In the genomic region with DNA sequence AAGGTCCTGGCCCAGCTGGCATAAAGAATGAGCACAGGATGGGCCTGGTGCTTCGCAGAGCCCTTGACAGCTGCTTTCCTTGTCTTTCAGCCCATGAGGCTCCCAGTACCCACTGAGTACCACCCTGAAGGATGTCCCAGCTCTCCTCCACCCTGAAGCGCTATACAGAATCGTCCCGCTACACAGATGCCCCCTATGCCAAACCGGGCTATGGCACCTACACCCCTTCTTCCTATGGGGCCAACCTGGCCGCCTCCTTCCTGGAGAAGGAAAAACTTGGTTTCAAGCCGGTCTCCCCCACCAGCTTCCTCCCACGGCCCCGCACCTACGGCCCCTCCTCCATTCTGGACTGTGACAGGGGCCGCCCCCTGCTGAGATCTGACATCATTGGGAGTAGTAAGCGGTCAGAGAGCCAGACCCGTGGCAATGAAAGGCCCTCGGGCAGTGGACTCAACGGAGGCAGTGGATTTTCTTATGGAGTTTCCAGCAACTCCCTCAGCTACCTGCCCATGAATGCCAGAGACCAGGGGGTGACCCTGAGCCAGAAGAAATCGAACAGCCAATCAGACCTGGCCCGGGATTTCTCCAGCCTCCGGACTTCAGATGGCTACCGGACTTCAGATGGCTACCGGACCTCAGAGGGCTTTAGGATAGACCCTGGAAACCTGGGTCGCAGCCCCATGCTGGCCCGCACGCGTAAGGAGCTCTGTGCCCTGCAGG, we compare ENCODE assay signal across 23 mouse cellular contexts. TPM values are rescaled to one million over a fixed set of nuclear protein-coding genes. Genes with fewer than 3 reads are reported as not detected.
DNase-seq lines count a peak whose midpoint lies in the region; ATAC-seq and TF ChIP-seq lines count a peak whose summit lies in the region.
"Had no signal": no experiment of that assay in that cellular context is flagged by ENCODE, and none has a peak within 500 bp of the region (broad histone marks: within the 10 kb centered on the region; RNA-seq: fewer than 3 reads in every experiment).

No protein-coding gene starts in this region.

- peak; percentile 93 for DNase-seq in heart, adult 11 months
- DNase-seq in heart, adult 8-10 months (ENCODE audit: low spot score): no peak
- DNase-seq in testis, postnatal 14 days (ENCODE audit: low spot score): no peak
- peak; percentile 55 for DNase-seq in kidney, adult 9 months
- DNase-seq in MN1 (ENCODE audit: low spot score): no peak
- no peak for DNase-seq in liver, postnatal 0 days
- DNase-seq: adrenal gland, postnatal 14 days; embryo, embryonic 11 days; forebrain, postnatal 0 days; gastrocnemius, postnatal 14 days; heart, postnatal 14 days; liver, embryonic 13.5 days; thymus, postnatal 36 days had no signal

- peaks cover 11% of the 10 kb centered on the region for H3K4me1 ChIP-seq in testis, adult 2 months (ENCODE audit: control insufficient read depth, insufficient read depth, low read length)
- peaks cover 5% of the 10 kb centered on the region for H3K4me1 ChIP-seq in liver, postnatal 0 days (ENCODE audit: insufficient read depth)

- no peaks in the 10 kb centered on the region for H3K27me3 ChIP-seq in testis, adult 2 months (ENCODE audit: control insufficient read depth, insufficient read depth, low read length)
- H3K27me3 ChIP-seq in liver, postnatal 0 days (ENCODE audit: insufficient read depth, low read length): no peaks in the 10 kb centered on the region

- H3K9ac ChIP-seq in liver, postnatal 0 days (replicated peaks): no peak overlapping the region
- H3K9ac ChIP-seq: forebrain, postnatal 0 days; liver, embryonic 13.5 days had no signal

- peak; percentile 18 for TF ChIP-seq POLR2A in testis, adult 2 months (IDR thresholded peaks at IDR 0.05; ENCODE audit: control insufficient read depth, low read depth, low read length)

- H3K4me3 ChIP-seq in testis, adult 2 months (ENCODE audit: control insufficient read depth, low read depth, low read length): peak overlapping the region; percentile 9; the same call in 1 of the 2 replicates
- no peak overlapping the region for H3K4me3 ChIP-seq in liver, postnatal 0 days (ENCODE audit: low read depth, low read length)
- H3K4me3 ChIP-seq: layer of hippocampus, adult 2 months; left cerebral cortex, adult 2 months; liver, embryonic 13.5 days; megakaryocyte, embryonic 14.5 days had no signal

- no peak for TF ChIP-seq EP300 in liver, postnatal 0 days (IDR thresholded peaks at IDR 0.05; ENCODE audit: low read depth)

- H3K27ac ChIP-seq in testis, adult 2 months (ENCODE audit: control insufficient read depth, insufficient read depth, low read depth, low read length): no peak overlapping the region
- H3K27ac ChIP-seq in liver, postnatal 0 days (ENCODE audit: low read depth): no peak overlapping the region
- H3K27ac ChIP-seq: left cerebral cortex, adult 2 months; liver, embryonic 13.5 days had no signal

- H3K9me3 ChIP-seq in liver, postnatal 0 days (ENCODE audit: low read length): no peaks in the 10 kb centered on the region
- H3K9me3 ChIP-seq: liver, embryonic 13.5 days; megakaryocyte, embryonic 14.5 days had no signal

- 77% methylated on average over 24 of the region's 24 CpGs for WGBS in liver, postnatal 0 days (ENCODE audit: insufficient replicate concordance)

- H3K36me3 ChIP-seq in testis, adult 2 months (ENCODE audit: control insufficient read depth, insufficient read depth, low read length): no peaks in the 10 kb centered on the region
- H3K36me3 ChIP-seq in liver, postnatal 0 days (replicated peaks; ENCODE audit: insufficient read depth, low read length): no peaks in the 10 kb centered on the region
- H3K36me3 ChIP-seq: liver, embryonic 13.5 days had no signal

- no peak overlapping the region for H3K4me2 ChIP-seq in liver, postnatal 0 days (ENCODE audit: low read depth, low read length)
- H3K4me2 ChIP-seq: liver, embryonic 13.5 days had no signal

- no peak for TF ChIP-seq CTCF in testis, adult 2 months (IDR thresholded peaks at IDR 0.05; ENCODE audit: control insufficient read depth, insufficient read depth, insufficient replicate concordance, low read depth, low read length)
- TF ChIP-seq CTCF in liver, postnatal 0 days (IDR thresholded peaks at IDR 0.05; ENCODE audit: low read depth): no peak

- no peak for ATAC-seq in liver, postnatal 0 days
- ATAC-seq: CD4-positive, CD25-positive, alpha-beta regulatory T cell, adult 4 months; forebrain, postnatal 0 days; lung, postnatal 0 days had no signal

RNA-seq across cellular contexts. Expression of a gene that starts 8.6 kb away (rescaled TPM):
- total RNA-seq in heart, adult 8-10 months (2022): 100 to 1,000 TPM; 160 to 205 (median 195) TPM
- polyA plus RNA-seq in testis, adult 2 months (2012; rRNA removed): 597 and 615 TPM in 2 replicates
- 2.9 and 3.8 TPM in 2 replicates for polyA plus RNA-seq in liver, postnatal 0 days (2015; fragmentation: Nextera tagmentation; extraction: Ambion mirVana)

RNA-seq across cellular contexts. Expression of a gene that starts 26.1 kb away (rescaled TPM):
- not detected for total RNA-seq in heart, adult 8-10 months (2022)
- 1.4 and 3.4 TPM in 2 replicates for polyA plus RNA-seq in testis, adult 2 months (2012; rRNA removed)
- not detected in 2 replicates for polyA plus RNA-seq in liver, postnatal 0 days (2015; fragmentation: Nextera tagmentation; extraction: Ambion mirVana)
- total RNA-seq: adrenal gland, postnatal 14 days; heart, postnatal 14 days; MEL had no signal
- polyA plus RNA-seq: CD4-positive, CD25-positive, alpha-beta regulatory T cell, adult 4 months; liver, embryonic 13.5 days; neural tube, embryonic 14.5 days had no signal

RNA-seq across cellular contexts. Expression of a gene that starts 31.6 kb away (rescaled TPM):
- 10 to 100 TPM in 1 of 4 experiments, 1 to 10 TPM in 3; 7.6 to 12.9 (median 8.9) TPM for total RNA-seq in heart, adult 8-10 months (2022)
- 2.0 and 3.1 TPM in 2 replicates for polyA plus RNA-seq in testis, adult 2 months (2012; rRNA removed)
- polyA plus RNA-seq in liver, postnatal 0 days (2015; fragmentation: Nextera tagmentation; extraction: Ambion mirVana): 1.0 and 1.3 TPM in 2 replicates
- polyA plus RNA-seq: CD4-positive, CD25-positive, alpha-beta regulatory T cell, adult 4 months had no signal

RNA-seq across cellular contexts. Expression of a gene that starts 32.3 kb away (rescaled TPM):
- total RNA-seq in heart, adult 8-10 months (2022): 10 to 100 TPM in 2 of 4 experiments, 1 to 10 TPM in 2; 8.9 to 12.4 (median 11.0) TPM
- 0.36 and 0.95 TPM in 2 replicates for polyA plus RNA-seq in testis, adult 2 months (2012; rRNA removed)
- 0.39 and 0.85 TPM in 2 replicates for polyA plus RNA-seq in liver, postnatal 0 days (2015; fragmentation: Nextera tagmentation; extraction: Ambion mirVana)

RNA-seq across cellular contexts. Expression of a gene that starts 37.9 kb away (rescaled TPM):
- total RNA-seq in heart, adult 8-10 months (2022): under 1 TPM; 0.11 to 0.47 (median 0.30) TPM
- polyA plus RNA-seq in testis, adult 2 months (2012; rRNA removed): 1.2 and 1.6 TPM in 2 replicates
- not detected in 2 replicates for polyA plus RNA-seq in liver, postnatal 0 days (2015; fragmentation: Nextera tagmentation; extraction: Ambion mirVana)
- total RNA-seq: MEL had no signal
- polyA plus RNA-seq: CD4-positive, CD25-positive, alpha-beta regulatory T cell, adult 4 months; forebrain, postnatal 0 days; limb, embryonic 11.5 days; liver, embryonic 13.5 days; small intestine, adult 2 months had no signal

Comparison
In these comparisons a context has a peak if more than half of its experiments do, and no peak if none do; other contexts are left out.
1. DNase-seq: peak in heart, adult 11 months (single experiment) and kidney, adult 9 months (single experiment); none in heart, adult 8-10 months (single experiment), testis, postnatal 14 days (single experiment), MN1 (single experiment) and liver, postnatal 0 days (single experiment).
2. RNA of a gene that starts 8.6 kb away (polyA plus RNA-seq): 597 to 615 TPM in testis, adult 2 months; 2.9 to 3.8 TPM in liver, postnatal 0 days; every median in the first group is over 100 times any median in the second.